Mouse (Mus musculus) small intestine, adult 2 months (tissue): Measurements from ENCODE around the gene Nkiras2. TPM values are rescaled to one million over a fixed set of nuclear protein-coding genes. Genes with fewer than 3 reads are reported as not detected.
A peak's percentile ranks its signal among the peaks of the same experiment; 100 is the strongest.

Source experiments
- H3K27ac ChIP-seq: fragments of 200-500 bp; 2 replicates; pipeline ENCODE4 v1.5.1; 2012; ENCODE audit warnings: low read depth, low read length, control low read depth, inconsistent platforms; ENCODE audit not compliant: insufficient read depth
- H3K27me3 ChIP-seq: fragments of 200-500 bp; 2 replicates; pipeline ENCODE4 v1.6.1; 2012; ENCODE audit warnings: mild to moderate bottlenecking, moderate library complexity, low read length, inconsistent platforms; ENCODE audit not compliant: control insufficient read depth, insufficient read depth
- H3K36me3 ChIP-seq: fragments of 200-500 bp; 2 replicates; pipeline ENCODE4 v1.6.1; 2012; ENCODE audit warnings: mild to moderate bottlenecking, low read length, control low read depth, inconsistent platforms; ENCODE audit not compliant: control insufficient read depth, insufficient read depth
- H3K4me1 ChIP-seq: fragments of 200-500 bp; 2 replicates; pipeline ENCODE4 v1.6.1; 2012; ENCODE audit warnings: low read length, inconsistent platforms, mixed read lengths; ENCODE audit not compliant: control insufficient read depth, insufficient read depth, insufficient read length
- H3K4me3 ChIP-seq: fragments of 200-500 bp; 2 replicates; pipeline ENCODE4 v1.5.1; 2012; ENCODE audit warnings: low read depth, mild to moderate bottlenecking, control low read depth, inconsistent platforms, low read length, moderate library complexity
- CTCF ChIP-seq: fragments of 200-500 bp; IDR thresholded peaks from 2 replicates; pipeline ENCODE4 v1.5.1; 2012; ENCODE audit warnings: low read depth, mild to moderate bottlenecking, control low read depth, inconsistent platforms, low read length, moderate library complexity, mixed read lengths; ENCODE audit not compliant: insufficient replicate concordance, insufficient read length; ENCODE audit errors: extremely low read depth
- POLR2A ChIP-seq: fragments of 200-500 bp; IDR thresholded peaks from 2 replicates; pipeline ENCODE4 v1.6.1; 2012; ENCODE audit warnings: low read depth, mild to moderate bottlenecking, control low read depth, inconsistent platforms, low read length, moderate library complexity
- WGBS: fragments of 180-500 bp; shearing (Covaris S2); methylation state at CpG from one replicate; pipeline ENCODE4 v1.1.7; 2018; 5-methylcytosine and 5-hydroxymethylcytosine counted together
- polyA plus RNA-seq: library from polyadenylated mRNA; depleted of rRNA; stranded (reverse); fragments of >200 nt; gene quantifications from 2 replicates; pipeline ENCODE4 v1.2.3, GENCODE M21; 2012

Nkiras2 gene
- polyA plus RNA-seq, 1 experiment = 134 TPM

DNA sequence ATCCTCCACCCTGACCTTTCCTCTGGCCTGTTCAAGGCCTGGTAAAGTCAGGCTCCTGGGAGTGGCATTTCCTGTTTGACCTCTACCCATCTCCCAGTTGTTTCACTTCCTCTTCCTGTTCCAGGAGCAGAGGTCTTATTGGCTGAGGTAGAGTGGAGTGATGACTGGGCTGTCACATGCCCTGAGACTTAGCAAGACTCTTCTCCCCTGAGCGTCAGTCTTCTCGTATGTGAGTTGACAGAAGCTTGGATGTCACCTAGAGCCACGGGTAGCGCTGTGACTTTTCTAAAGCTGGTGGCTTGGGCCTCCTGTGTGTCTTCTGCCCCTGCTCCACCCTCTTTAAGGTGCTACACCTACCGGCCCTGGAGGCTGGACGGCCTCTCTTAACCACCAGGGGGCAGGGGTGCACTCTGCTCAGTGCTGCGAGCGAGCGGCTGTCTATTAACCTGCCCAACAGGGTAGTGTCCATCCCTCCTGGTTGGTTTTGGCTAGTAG lies 7.7 kb downstream of the Nkiras2 start:
- WGBS = 20% methylated on average over 9 of the region's 9 CpGs
- peaks cover 21% of the 10 kb centered on the region for H3K36me3 ChIP-seq
- TF ChIP-seq CTCF = peak; percentile 95
- peak; percentile 25; the same call in 1 of the 2 replicates for TF ChIP-seq POLR2A
- H3K27ac ChIP-seq = peak overlapping the region; percentile 95
- peaks cover 26% of the 10 kb centered on the region for H3K4me1 ChIP-seq
- peak overlapping the region; percentile 44 for H3K4me3 ChIP-seq
- no peaks in the 10 kb centered on the region for H3K27me3 ChIP-seq

DNA sequence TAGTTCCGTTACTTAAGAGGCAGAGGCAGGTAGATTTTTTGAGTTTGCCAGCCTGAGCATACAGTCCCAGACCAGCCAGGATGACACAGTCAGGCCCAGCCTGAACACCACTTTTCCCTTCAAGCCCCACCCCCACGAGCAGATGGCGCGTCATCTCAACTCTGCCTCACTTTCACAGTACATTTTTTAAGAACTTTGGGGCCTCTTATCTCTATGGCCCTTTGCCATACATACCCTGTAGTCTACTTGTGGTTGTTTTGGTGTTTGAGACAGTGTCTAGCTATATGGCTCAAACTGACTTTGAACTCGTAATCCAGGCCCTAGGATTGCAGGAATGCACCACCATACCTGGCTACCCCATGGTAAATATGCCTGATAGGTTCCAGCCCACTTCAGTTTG lies 9.0 kb downstream of the Nkiras2 start:
- H3K36me3 ChIP-seq = peaks cover 21% of the 10 kb centered on the region
- no peak overlapping the region for H3K27ac ChIP-seq
- no peak overlapping the region for H3K4me3 ChIP-seq
- 91% methylated on average over 5 of the region's 5 CpGs for WGBS
- H3K27me3 ChIP-seq = no peaks in the 10 kb centered on the region
- H3K4me1 ChIP-seq = peaks cover 26% of the 10 kb centered on the region
- no peak for TF ChIP-seq CTCF
- no peak for TF ChIP-seq POLR2A

DNA sequence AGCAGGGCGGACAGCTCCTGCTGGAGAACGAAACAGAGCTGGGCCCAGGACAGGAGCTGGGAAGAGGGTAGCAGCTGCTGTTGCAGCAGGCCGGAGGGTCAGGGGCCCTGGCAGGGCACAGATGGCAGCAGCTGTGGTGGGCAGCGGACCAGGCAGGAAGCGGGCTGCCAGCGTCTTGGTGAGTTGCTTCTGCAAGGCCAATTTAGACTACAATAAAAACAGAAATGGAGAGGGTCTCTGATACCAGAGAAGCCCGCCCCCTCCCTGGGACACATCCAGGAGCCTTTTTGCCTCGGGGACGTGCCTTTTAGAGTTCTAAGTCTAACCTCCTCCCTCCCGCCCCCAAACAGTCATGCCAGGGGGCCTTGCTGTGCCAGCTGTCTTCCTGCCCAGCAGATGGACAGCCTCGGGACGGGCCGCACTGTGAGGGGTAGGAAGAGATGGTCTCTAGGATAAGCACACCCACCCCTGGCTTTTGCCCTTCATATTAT lies 9.9 kb downstream of the Nkiras2 start:
- 60% methylated on average over 13 of the region's 13 CpGs for WGBS
- no peak for TF ChIP-seq POLR2A
- TF ChIP-seq CTCF = no peak
- Histone ChIP-seq H3K27me3 (no peaks in the 10 kb centered on the region), H3K4me3 (no peak overlapping the region), H3K4me1 (peaks cover 26% of the 10 kb centered on the region), H3K27ac (no peak overlapping the region), H3K36me3 (peaks cover 21% of the 10 kb centered on the region)

DNA sequence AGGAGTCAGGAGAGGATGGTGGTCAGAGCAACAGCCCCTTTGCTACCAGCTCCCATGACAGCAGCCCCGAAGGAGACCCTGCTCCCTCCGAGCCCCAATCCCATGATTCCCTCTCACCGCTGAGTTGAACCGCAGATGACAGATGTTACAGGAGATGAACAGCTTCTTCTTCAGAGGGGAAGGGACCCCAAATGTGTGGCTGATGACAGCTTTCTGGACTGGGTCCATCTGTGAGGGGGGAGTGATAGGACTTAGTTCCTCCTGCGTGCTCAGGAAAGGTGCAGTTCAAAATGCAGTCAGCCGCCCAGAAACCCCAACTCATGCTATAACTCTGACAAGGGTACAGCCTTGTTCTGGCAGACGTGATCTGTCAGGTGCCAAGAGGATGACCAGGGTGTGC lies 15.5 kb downstream of the Nkiras2 start:
- Histone ChIP-seq H3K4me1 (no peaks in the 10 kb centered on the region), H3K4me3 (no peak overlapping the region), H3K27ac (no peak overlapping the region), H3K36me3 (no peaks in the 10 kb centered on the region), H3K27me3 (no peaks in the 10 kb centered on the region)
- TF ChIP-seq CTCF (no peak), POLR2A (no peak)
- 61% methylated on average over 7 of the region's 7 CpGs for WGBS

DNA sequence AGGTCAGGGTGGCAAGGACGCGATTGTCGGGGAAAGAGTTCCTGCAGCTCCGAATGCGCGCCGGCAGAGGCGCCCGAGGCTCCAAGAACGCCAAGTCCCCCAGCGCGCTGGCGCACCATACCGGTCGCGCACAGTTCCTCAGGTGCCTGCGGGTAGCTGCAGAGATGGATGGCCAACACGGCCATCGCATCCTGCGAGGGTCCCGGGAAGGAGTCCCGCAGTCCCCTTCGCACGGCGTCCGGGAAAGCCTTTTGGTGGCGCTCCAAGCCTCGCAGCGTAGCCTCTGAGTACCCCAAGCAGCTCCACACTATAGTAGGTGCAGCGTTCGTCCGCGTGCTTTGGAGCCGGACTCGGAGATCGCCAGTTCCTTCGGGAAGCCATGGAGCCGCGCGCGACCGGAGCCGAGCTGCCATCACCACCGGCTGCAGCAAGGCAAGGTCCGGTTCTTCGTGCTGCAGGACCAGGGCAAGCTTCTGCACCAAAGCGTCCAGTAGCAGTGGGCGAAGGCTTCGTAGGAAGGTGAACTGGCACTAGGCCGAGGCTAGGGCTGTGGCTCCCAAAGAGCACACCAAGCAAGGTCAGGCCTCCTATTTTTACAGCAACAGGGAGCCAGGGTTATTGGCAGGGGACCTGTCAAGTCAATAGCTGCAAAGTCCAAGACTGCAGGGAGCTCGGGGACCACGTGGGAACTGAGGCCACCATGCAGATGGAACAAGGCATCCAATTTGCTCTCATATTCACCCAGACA lies 21.3 kb downstream of the Nkiras2 start:
- Histone ChIP-seq H3K36me3 (no peaks in the 10 kb centered on the region), H3K4me3 (peak overlapping the region; percentile 35), H3K4me1 (peaks cover 9% of the 10 kb centered on the region), H3K27ac (no peak overlapping the region), H3K27me3 (no peaks in the 10 kb centered on the region; the same call in 1 of the 2 replicates)
- TF ChIP-seq POLR2A (no peak), CTCF (0 out of 2 replicates have a peak, but pooled peaks have one; percentile 14)
- 8% methylated on average over 52 of the region's 52 CpGs for WGBS

DNA sequence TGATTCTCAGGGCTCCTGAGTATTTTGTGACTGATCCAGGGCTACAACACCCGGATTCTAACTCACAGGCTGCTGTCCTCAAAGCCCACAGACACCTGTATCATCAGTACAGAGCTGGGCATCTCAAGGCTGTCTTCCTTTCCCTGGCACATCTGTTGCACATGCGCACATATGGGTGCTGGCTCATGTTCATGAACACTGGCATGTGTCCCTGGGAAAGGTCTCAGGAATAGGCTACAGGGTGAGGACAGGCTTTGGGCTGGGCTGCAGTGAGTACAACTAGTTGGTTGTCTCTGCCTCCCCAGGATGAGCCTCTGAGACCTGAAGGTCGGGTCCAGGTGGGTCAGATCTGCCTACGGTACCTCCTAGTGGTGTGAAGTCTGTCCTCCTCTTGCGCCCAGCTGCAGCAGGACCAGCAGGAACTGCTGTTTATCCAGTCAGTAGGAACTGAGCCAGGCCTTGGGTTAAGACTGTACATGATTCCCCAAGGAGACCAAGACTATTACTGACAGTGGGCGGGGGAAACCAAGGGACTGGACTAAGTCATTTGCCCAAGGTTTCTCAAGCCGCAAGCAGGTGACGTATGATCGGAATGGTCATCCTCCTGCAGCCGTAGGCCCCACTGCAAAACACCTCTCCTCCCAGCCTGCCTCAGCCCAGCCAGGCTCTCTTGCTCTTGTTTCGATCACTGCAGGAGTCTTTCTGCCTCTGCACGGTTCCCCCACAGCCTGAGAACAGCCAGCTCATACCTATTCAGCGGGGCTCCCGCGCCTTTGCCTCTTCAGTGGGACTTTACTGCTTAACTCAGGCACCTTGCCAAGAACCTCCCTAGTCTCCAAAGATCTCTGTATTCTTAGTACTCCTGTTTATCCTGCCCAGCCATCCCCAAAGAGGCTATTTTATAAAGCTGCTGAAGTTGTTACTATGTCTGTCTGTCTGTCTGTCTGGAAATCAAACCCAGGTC lies 24.9 kb downstream of the Nkiras2 start:
- Histone ChIP-seq H3K4me1 (peaks cover 9% of the 10 kb centered on the region), H3K27ac (no peak overlapping the region), H3K36me3 (no peaks in the 10 kb centered on the region), H3K27me3 (no peaks in the 10 kb centered on the region; the same call in 1 of the 2 replicates), H3K4me3 (no peak overlapping the region)
- 59% methylated on average over 15 of the region's 15 CpGs for WGBS
- TF ChIP-seq POLR2A (no peak), CTCF (no peak)
